Mouse (Mus musculus) intestine, embryonic 16.5 days (tissue): Measurements from ENCODE around the gene Rnf126. TPM values are rescaled to one million over a fixed set of nuclear protein-coding genes. Genes with fewer than 3 reads are reported as not detected.

Experiments
- ATAC-seq: fragments of 200-750 bp; cut with Nextera tagmentation; 2 replicates; pipeline ENCODE4 v1.8.0; 2017; ENCODE audit warnings: moderate TSS enrichment, moderate library complexity
- H3K27ac ChIP-seq: fragments of 300-500 bp; sonication (generic); 2 replicates; pipeline ENCODE4 v1.5.1; 2014; ENCODE audit warnings: mild to moderate bottlenecking, low read length
- H3K27me3 ChIP-seq: fragments of 300-500 bp; sonication (generic); replicated peaks from 2 replicates; pipeline ENCODE4 v1.6.1; 2014; ENCODE audit warnings: low read length, control low read depth, mixed read lengths; ENCODE audit not compliant: control insufficient read depth, insufficient read depth
- H3K36me3 ChIP-seq: fragments of 300-500 bp; sonication (generic); 2 replicates; pipeline ENCODE4 v1.6.1; 2014; ENCODE audit warnings: low read length, control low read depth; ENCODE audit not compliant: control insufficient read depth, insufficient read depth
- H3K4me1 ChIP-seq: fragments of 300-500 bp; sonication (generic); 2 replicates; pipeline ENCODE4 v1.6.1; 2014; ENCODE audit warnings: low read length, control low read depth, mixed read lengths; ENCODE audit not compliant: control insufficient read depth, insufficient read depth
- H3K4me2 ChIP-seq: fragments of 300-500 bp; sonication (generic); 2 replicates; pipeline ENCODE4 v1.6.1; 2014; ENCODE audit warnings: low read depth, low read length, control low read depth
- H3K4me3 ChIP-seq: fragments of 300-500 bp; sonication (generic); 2 replicates; pipeline ENCODE4 v1.5.1; 2014; ENCODE audit warnings: mild to moderate bottlenecking, low read length
- H3K9ac ChIP-seq: fragments of 300-500 bp; sonication (generic); 2 replicates; pipeline ENCODE4 v1.6.1; 2014; ENCODE audit warnings: low read depth, low read length
- H3K9me3 ChIP-seq: fragments of 300-500 bp; sonication (generic); 2 replicates; pipeline ENCODE4 v1.6.1; 2016; ENCODE audit warnings: low read length, control low read depth; ENCODE audit not compliant: control insufficient read depth
- WGBS: fragments of 180-500 bp; shearing (Covaris S2); extraction: QIAGEN DNeasy Blood & Tissue Kit; methylation state at CpG from one replicate; pipeline ENCODE4 v1.1.7; 2014; 5-methylcytosine and 5-hydroxymethylcytosine counted together
- polyA plus RNA-seq: library from polyadenylated mRNA; unstranded; fragments of >200 nt; fragmentation: Nextera tagmentation; extraction: Ambion mirVana; gene quantifications from 2 replicates; pipeline ENCODE4 v1.2.1, GENCODE M21; 2015

Gene Rnf126
- polyA plus RNA-seq, 1 experiment from 2014 or later, result 39.7 TPM

DNA sequence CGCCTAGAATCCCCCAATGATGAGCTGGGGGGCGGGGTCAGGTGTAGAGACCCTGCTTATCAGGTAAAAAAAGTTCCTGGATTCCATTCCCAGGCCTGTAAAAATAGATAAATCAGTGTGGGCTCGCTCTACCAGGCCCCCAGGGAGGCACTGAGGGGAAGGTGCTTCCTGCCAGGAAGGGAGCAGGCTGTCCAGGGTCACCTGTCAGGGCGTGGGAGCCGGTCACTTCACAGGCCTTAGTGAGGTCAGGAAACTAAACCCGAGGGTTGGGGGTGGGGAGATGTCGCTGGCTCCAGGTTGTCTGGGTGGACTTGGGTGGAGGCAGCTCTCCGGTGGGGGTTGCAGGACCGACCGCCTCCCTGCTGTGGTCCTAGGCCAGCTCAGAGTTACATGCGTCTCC is 38.9 kb upstream of the Rnf126 start:
- H3K36me3 ChIP-seq, result no peaks in the 10 kb centered on the region
- H3K9me3 ChIP-seq, result no peaks in the 10 kb centered on the region
- ATAC-seq, result no peak
- peaks cover 30% of the 10 kb centered on the region for H3K4me1 ChIP-seq
- H3K9ac ChIP-seq, result no peak overlapping the region
- H3K27ac ChIP-seq, result no peak overlapping the region
- no peak overlapping the region for H3K4me3 ChIP-seq
- H3K27me3 ChIP-seq, result no peaks in the 10 kb centered on the region
- 58% methylated on average over 11 of the region's 11 CpGs for WGBS
- no peak overlapping the region for H3K4me2 ChIP-seq

DNA sequence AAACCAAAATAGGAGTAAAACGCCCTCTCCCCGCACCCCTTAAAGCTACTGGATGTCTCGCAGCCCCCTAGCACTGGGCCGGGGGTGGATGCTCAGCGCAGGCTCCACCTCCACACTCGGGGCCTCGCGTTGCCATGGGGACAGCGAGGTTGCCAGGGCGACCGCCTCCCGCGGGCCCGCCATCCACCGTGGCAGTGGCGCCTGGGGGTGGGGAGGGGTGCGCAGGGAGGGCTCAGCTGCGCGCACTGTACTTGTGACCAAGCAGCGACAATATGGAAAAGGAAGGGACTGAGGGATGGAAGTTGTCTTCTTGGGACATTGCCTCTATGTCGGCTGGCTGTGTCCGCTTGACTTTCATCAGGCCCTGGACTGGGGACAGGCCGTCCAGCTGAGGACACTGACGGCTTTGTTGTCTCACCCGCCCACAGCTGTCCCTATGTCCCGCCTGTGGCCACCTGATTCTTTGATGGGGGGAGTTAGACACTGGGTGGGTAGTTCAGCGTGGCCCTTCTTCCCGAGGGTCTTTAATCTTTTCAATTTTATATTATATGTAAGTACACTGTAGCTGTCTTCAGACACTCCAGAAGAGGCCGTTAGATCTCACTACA is 37.1 kb upstream of the Rnf126 start:
- Histone ChIP-seq H3K36me3 (no peaks in the 10 kb centered on the region), H3K9me3 (no peaks in the 10 kb centered on the region), H3K27me3 (no peaks in the 10 kb centered on the region), H3K4me3 (no peak overlapping the region), H3K9ac (peak overlapping the region; percentile 29; the same call in 1 of the 2 replicates), H3K27ac (no peak overlapping the region), H3K4me1 (peaks cover 30% of the 10 kb centered on the region), H3K4me2 (no peak overlapping the region)
- 26% methylated on average over 29 of the region's 29 CpGs for WGBS
- 0 out of 2 replicates have a peak, but pooled peaks have one; percentile 22 for ATAC-seq

DNA sequence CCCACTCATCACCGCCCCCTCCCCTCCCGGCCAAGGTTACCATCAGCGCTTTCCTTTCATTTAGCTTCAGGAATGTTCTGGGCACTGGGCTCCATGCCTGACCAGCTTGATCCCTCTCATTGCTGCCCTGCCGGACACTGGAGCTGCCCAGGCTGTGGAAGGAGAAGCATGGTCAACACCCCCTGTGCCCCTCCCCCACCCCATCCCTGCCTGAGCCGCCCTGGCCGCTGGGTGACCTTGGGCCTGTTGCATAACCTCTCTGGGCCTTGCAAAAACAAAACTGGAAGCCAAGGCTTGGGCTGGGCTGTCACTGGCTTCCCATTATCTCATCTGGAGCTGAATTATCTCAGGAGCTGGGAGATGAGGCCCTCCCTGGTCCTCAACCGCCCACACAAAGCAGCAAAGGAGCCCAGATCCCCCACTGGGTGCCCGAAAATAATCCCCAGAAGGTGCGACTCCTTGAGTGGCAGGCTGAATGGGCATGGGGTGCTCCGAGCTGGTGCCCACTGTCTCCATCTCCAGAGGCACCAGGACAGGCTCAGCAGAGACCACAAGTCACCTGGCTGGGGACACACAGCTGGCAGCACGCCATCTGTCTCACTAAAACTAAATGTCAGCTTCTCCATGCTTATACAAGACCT is 35.7 kb upstream of the Rnf126 start:
- peaks cover 29% of the 10 kb centered on the region for H3K4me1 ChIP-seq
- H3K4me3 ChIP-seq, result no peak overlapping the region
- H3K9me3 ChIP-seq, result no peaks in the 10 kb centered on the region
- H3K27me3 ChIP-seq, result no peaks in the 10 kb centered on the region
- no peaks in the 10 kb centered on the region for H3K36me3 ChIP-seq
- no peak overlapping the region for H3K9ac ChIP-seq
- WGBS, result 48% methylated on average over 11 of the region's 11 CpGs
- H3K27ac ChIP-seq, result no peak overlapping the region
- no peak overlapping the region for H3K4me2 ChIP-seq
- ATAC-seq, result peak; percentile 21; the same call in 1 of the 2 replicates

DNA sequence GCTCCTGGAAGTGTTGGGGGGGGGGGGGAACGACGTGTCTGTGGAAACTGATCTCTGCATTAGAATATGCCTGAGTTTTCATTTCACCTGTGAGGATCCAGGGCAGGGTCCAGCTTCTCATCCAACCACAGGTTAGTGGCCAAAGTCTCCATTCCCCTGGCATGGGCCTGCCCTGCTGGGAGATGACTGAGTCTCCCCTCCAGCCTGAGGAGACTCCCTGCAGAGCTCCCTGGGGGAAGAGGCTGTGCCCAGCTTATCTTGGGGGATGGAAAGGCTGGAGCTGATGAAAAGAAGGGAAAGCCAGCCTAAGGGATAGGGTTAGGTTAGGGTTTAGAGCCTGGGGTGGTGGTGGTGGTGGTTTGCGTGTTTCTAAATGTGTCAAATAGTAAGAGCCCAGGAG is 35.1 kb upstream of the Rnf126 start:
- no peaks in the 10 kb centered on the region for H3K27me3 ChIP-seq
- peaks cover 29% of the 10 kb centered on the region for H3K4me1 ChIP-seq
- no peak for ATAC-seq
- H3K4me3 ChIP-seq, result no peak overlapping the region
- WGBS, result 51% methylated on average over 3 of the region's 3 CpGs
- no peaks in the 10 kb centered on the region for H3K9me3 ChIP-seq
- no peak overlapping the region for H3K9ac ChIP-seq
- H3K36me3 ChIP-seq, result no peaks in the 10 kb centered on the region
- H3K4me2 ChIP-seq, result no peak overlapping the region
- no peak overlapping the region for H3K27ac ChIP-seq

DNA sequence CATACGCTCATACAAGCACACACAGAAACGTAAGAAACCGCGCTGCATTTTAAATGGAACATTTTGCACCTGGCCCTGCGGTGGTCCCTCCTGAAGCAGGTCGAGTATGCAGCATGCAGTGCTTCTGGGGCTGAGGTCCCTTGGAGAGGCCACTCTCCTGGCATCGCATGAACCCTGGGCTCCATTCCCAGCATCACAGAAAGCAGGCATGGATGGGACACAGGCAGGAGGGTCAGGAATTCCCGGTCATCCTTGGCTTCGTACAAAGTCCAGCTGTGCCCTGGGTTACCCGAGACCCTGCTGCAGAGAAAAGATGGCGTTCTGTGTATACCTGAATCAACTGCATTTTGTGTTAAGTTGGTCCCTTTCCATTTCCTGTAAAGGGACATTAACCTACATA is 33.8 kb upstream of the Rnf126 start:
- peaks cover 21% of the 10 kb centered on the region for H3K4me1 ChIP-seq
- no peak overlapping the region for H3K27ac ChIP-seq
- 78% methylated on average over 11 of the region's 11 CpGs for WGBS
- no peak overlapping the region for H3K9ac ChIP-seq
- ATAC-seq, result no peak
- H3K9me3 ChIP-seq, result no peaks in the 10 kb centered on the region; the same call in 1 of the 2 replicates
- H3K27me3 ChIP-seq, result no peaks in the 10 kb centered on the region
- no peak overlapping the region for H3K4me2 ChIP-seq
- no peaks in the 10 kb centered on the region for H3K36me3 ChIP-seq
- H3K4me3 ChIP-seq, result no peak overlapping the region

DNA sequence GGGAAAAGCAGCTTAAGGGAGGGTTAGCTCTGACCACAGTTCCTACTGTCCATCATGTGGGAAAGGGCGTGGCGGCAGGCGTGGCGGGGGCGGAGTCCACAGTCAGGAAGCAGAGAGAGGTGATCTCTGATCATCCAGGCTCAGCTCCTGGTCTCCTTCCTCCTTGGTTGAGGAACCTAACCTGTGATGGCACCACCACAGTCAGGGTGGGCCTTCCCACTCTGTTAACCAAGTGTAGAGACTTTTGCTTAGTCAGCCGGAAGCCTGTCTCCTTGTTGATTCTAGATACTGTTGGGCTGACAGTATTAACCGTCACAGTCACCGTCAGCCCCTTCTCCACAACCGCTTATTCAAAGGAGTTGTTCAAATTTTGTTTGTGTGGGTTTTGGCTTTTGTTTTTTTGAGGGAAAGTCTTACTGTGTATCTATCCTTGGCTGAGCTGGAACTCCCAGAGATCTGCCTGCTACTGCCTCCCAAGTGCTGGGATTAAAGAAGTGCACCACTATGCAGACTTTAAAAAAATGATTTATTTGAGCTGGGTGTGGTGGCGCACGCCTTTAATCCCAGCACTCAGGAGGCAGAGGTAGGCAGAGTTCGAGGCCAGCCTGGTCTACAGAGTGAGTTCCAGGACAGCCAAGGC is 31.7 kb upstream of the Rnf126 start:
- WGBS, result 88% methylated on average over 12 of the region's 12 CpGs

DNA sequence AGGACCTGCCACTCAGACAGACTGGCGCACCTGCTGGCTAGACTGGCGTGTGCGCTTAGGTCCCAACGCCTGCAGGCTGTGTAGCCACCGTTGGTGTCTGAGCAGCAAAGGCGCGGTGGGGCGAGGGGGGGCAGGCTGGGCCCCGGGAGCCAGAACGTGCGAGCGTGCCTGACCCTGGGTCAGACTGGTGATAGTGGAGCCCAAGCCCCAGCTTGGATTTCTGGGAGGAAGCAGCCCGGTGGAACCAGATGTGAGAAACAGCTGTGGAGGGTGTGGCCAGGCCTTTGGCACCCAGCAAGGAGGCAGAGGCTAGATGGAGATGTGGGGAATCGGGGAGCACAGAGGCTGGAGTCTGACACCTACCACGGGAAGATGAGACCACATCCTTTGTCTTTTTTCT is 30.6 kb upstream of the Rnf126 start:
- Histone ChIP-seq H3K4me1 (peaks cover 25% of the 10 kb centered on the region), H3K4me3 (no peak overlapping the region), H3K27me3 (no peaks in the 10 kb centered on the region), H3K9me3 (no peaks in the 10 kb centered on the region; the same call in 1 of the 2 replicates), H3K36me3 (no peaks in the 10 kb centered on the region), H3K27ac (no peak overlapping the region), H3K9ac (peak overlapping the region; percentile 42), H3K4me2 (no peak overlapping the region)
- 44% methylated on average over 15 of the region's 15 CpGs for WGBS
- no peak for ATAC-seq

More for the DNA sequence above, 31.7 kb upstream of the Rnf126 start:
- no peak; the same call in 1 of the 2 replicates for ATAC-seq
- H3K27ac ChIP-seq, result no peak overlapping the region
- no peak overlapping the region for H3K4me3 ChIP-seq
- no peak overlapping the region for H3K9ac ChIP-seq
- no peak overlapping the region for H3K4me2 ChIP-seq
- no peaks in the 10 kb centered on the region; the same call in 1 of the 2 replicates for H3K9me3 ChIP-seq
- H3K36me3 ChIP-seq, result no peaks in the 10 kb centered on the region
- peaks cover 31% of the 10 kb centered on the region for H3K4me1 ChIP-seq
- H3K27me3 ChIP-seq, result no peaks in the 10 kb centered on the region

DNA sequence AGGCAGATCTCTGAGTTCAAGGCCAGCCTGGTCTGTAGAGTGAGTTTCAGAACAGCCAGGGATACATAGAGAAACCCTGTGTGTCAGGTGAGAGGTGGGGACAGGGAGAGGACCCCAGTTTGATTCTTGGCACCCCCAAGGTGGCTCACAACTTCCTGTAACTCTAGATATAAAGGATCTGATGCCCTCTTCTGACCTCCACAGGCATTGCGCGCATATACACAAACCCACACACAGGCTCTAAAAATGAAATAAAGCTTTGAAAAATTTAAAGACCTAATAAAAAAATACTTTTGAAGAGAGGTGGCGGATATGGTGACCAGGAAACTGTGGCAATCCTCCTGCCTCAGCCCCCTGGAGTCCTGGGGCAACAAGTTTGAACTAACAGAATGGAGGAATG is 29.2 kb upstream of the Rnf126 start:
- 96% methylated on average over 3 of the region's 3 CpGs for WGBS
- Histone ChIP-seq H3K9ac (no peak overlapping the region), H3K36me3 (no peaks in the 10 kb centered on the region), H3K4me2 (no peak overlapping the region), H3K27ac (no peak overlapping the region), H3K27me3 (no peaks in the 10 kb centered on the region), H3K4me3 (no peak overlapping the region), H3K9me3 (no peaks in the 10 kb centered on the region; the same call in 1 of the 2 replicates), H3K4me1 (peaks cover 22% of the 10 kb centered on the region)
- no peak for ATAC-seq

DNA sequence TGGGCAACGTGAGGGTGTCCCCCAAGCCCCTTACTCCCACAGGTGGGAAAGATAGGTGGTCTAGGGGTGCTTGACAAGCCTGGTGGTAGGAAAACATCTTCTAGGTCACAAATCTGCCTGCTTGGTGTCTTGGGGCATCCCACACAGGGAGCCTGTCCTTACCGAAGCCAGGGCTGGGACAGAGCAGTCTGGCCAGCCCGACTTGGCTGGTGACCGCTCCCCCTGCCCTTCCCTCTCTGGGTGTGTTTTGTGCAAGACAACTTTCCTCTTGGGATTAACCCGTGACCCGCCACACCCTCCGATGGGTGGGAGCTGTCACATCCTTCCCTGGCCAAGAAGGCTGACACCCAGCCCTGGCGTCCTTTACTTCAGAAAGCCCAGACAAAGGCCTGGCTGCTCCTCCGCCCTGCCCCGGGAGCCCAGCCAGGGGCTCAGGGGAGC is 27.8 kb upstream of the Rnf126 start:
- H3K36me3 ChIP-seq, result no peaks in the 10 kb centered on the region
- H3K9me3 ChIP-seq, result no peaks in the 10 kb centered on the region; the same call in 1 of the 2 replicates
- peak overlapping the region; percentile 74 for H3K27ac ChIP-seq
- WGBS, result 13% methylated on average over 10 of the region's 10 CpGs
- peaks cover 22% of the 10 kb centered on the region for H3K4me1 ChIP-seq
- peak; percentile 34 for ATAC-seq
- H3K4me3 ChIP-seq, result peak overlapping the region; percentile 89
- H3K4me2 ChIP-seq, result peak overlapping the region; percentile 94
- no peaks in the 10 kb centered on the region for H3K27me3 ChIP-seq
- peak overlapping the region; percentile 93 for H3K9ac ChIP-seq
